Mouse (Mus musculus) brain, embryonic 14.5 days (tissue): ENCODE data around the gene 1700019A02Rik.

ENCODE experiments used
- CTCF ChIP-seq: fragments of 200-500 bp; IDR thresholded peaks from 2 replicates; pipeline ENCODE4 v1.5.1; 2012; ENCODE audit warnings: inconsistent platforms, mild to moderate bottlenecking, moderate library complexity, borderline replicate concordance; ENCODE audit not compliant: insufficient read depth, insufficient read length; ENCODE audit errors: extremely low read depth
- POLR2A ChIP-seq: fragments of 200-500 bp; IDR thresholded peaks from 2 replicates; pipeline ENCODE4 v1.6.1; 2012; ENCODE audit warnings: mild to moderate bottlenecking, inconsistent platforms, borderline replicate concordance; ENCODE audit not compliant: poor library complexity, insufficient read depth, insufficient read length, severe bottlenecking; ENCODE audit errors: extremely low read depth

GRCm38 (mm10) chr1:53203902-53204301 lies 16.5 kb upstream of the 1700019A02Rik start:
- TF ChIP-seq POLR2A (no peak), CTCF (no peak)
